Mouse (Mus musculus) megakaryocyte, embryonic 14.5 days (primary cell): Measurements from ENCODE around the gene Ntrk2.
"Not testable (repeated sequence)": the region's sequence is repeated elsewhere in the genome, so short reads cannot be mapped to it uniquely, and the experiment has no call there.

ENCODE experiments used
- FLI1 ChIP-seq: IDR thresholded peaks from 2 replicates; pipeline ENCODE4 v1.6.1; 2012; ENCODE audit warnings: low read length, inconsistent platforms, mixed read lengths
- GATA1 ChIP-seq: IDR thresholded peaks from 3 replicates; pipeline ENCODE4 v1.6.1; 2012; ENCODE audit warnings: mixed read lengths, low read length, inconsistent platforms, borderline replicate concordance

GRCm38 (mm10) chr13:59107791-59108190 lies 301.4 kb downstream of the Ntrk2 start:
- TF ChIP-seq GATA1, FLI1: not testable (repeated sequence)
